Mouse (Mus musculus) granulocyte monocyte progenitor cell, adult 5-6 weeks (primary cell): ENCODE data around the gene Olfm4. TPM values are rescaled to one million over a fixed set of nuclear protein-coding genes. Genes with fewer than 3 reads are reported as not detected.

ENCODE experiments used
- ATAC-seq: replicated peaks from 2 replicates; pipeline ENCODE4 v1.8.0; 2016; ENCODE audit warnings: mild to moderate bottlenecking, moderate TSS enrichment, inconsistent platforms; ENCODE audit not compliant: poor library complexity, severe bottlenecking
- total RNA-seq, 2 experiments: library from RNA; stranded (forward) in 1 of 2; stranded (reverse) in 1 of 2; fragments of 200-712, 200-1000 nt in 1 of 2; fragments of >200 nt in 1 of 2; fragmentation: Nextera tagmentation in 1 of 2; gene quantifications; 2 replicates each; pipeline ENCODE4 v1.2.3; 2014 to 2017

The Olfm4 gene
- total RNA-seq, 2 experiments from 2014 or later, result 4.0 TPM; not detected in 1

GRCm38 (mm10) chr14:80016112-80016511 lies 32.2 kb downstream of the Olfm4 start:
- ATAC-seq, result no peak

- ATAC-seq, result no peak
These were observed 42.2 kb downstream of the Olfm4 start for GRCm38 (mm10) chr14:80026078-80026477.

- ATAC-seq, result no peak
These were observed 45.6 kb downstream of the Olfm4 start for GRCm38 (mm10) chr14:80029297-80030001.

DNA sequence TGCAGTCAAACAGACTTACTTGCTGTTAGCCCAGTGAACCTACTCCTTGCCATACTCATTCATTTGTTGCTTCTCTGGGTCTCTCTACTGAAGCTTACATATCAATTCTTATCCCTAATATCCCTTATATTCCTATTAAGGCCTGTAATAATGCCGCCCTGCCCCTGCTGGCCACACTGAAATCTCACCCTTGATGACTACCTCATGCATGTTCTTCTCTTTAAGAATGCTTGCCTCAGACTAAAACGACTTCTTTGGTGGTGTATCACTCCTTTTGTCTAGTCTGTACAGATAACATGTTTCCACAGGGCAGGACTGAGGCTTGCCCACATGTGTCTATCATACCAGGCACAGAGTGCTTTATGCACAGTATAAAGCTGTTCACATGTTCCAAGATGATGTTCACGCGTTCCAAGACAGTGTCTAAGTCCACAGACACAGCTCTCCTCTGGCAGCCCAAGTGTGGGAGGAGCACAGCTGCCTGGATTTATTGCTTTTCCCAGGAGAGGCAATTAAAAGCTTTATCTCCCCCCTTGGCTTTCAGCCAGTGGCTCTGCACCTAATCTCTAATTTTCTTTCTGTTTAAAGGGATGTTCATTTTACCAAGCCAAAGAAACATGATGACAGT lies 55.9 kb downstream of the Olfm4 start:
- ATAC-seq, result no peak

DNA sequence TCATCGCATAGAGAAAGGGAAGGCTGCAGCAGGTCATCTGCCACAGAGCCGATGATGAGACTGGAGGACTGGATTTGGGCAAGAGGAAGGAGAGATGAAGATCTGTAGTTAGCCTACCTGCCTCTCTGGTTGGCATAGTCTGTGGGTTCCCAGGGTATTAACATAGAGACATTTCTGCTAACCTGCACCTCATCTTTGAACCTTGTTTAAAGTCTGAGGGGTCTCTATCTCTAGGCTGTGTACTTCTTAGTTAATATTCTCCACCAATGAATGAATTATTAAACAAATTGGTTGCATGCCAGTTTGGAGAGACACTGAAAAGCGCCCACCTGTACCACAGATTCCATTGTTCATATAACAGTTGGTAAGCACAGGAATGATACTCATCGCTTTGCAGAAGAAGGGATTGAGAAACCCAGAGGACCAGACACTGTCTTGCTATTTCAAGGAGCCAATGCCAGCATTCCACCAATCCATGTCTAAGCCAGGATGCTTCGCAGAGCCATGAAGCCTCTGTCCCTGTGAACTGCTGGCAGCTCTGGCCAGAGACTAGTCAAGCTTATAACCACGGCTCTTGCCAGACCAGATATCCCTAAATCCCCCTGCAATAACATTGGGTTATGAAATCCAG lies 62.3 kb downstream of the Olfm4 start:
- no peak for ATAC-seq

- no peak for ATAC-seq
These were observed 63.7 kb downstream of the Olfm4 start for GRCm38 (mm10) chr14:80047368-80048101.

GRCm38 (mm10) chr14:80055725-80056124 lies 71.8 kb downstream of the Olfm4 start:
- ATAC-seq, result no peak

GRCm38 (mm10) chr14:80061686-80062085 lies 77.8 kb downstream of the Olfm4 start:
- ATAC-seq, result no peak

DNA sequence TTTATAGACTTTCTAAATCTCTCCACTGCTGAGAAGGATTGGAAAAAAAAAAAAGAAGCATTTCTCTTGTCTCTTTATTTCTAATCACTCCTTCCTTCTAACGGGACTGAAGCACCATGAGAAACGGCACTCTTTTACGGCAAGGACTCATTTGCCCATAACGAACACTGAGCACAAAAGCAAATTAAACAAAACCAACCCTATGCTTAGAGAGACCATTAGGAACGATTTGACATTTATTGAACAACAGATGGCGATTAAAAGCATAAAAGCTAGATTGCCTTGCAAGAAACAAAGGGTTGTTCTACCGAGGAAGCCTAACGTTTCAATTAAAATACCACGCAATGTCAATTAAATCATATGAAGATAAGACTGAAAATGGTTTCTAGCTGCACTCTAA lies 79.0 kb downstream of the Olfm4 start:
- no peak for ATAC-seq

GRCm38 (mm10) chr14:80070580-80070979 lies 86.7 kb downstream of the Olfm4 start:
- ATAC-seq, result no peak

Other genes with a start within 250 kb of the Olfm4 start
- gene Pcdh8, start 212.8 kb upstream of the Olfm4 start, total RNA-seq (2014; fragmentation: Nextera tagmentation), result not detected in 2 replicates
- not detected in 2 replicates for gene Pcdh8, start 212.8 kb upstream of the Olfm4 start, total RNA-seq (2017)